Comparison of ENCODE assay signal across 10 mouse cellular contexts in the genomic region with DNA sequence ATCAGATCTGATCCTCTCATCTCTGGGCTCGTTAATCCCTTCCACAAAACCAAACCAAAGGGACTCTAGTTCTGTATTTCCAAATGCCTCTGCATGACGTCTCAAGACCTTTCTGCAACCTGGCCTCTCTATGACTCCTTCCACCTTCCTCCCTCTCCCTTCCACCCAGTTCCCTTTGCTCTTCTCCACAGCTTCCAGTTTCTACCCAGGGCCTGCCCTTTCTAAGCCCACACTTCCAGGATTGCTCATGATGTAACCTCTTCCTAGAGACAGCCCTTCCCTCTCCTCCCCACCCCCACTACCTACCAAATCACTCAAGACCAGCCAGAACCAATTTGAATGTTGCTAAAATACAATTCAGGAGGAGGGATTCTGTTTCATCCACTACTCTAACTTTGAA. TPM values are rescaled to one million over a fixed set of nuclear protein-coding genes. Genes with fewer than 3 reads are reported as not detected.
DNase-seq lines count a peak whose midpoint lies in the region; ATAC-seq and TF ChIP-seq lines count a peak whose summit lies in the region.
"Had no signal": no experiment of that assay in that cellular context is flagged by ENCODE, and none has a peak within 500 bp of the region (broad histone marks: within the 10 kb centered on the region; RNA-seq: fewer than 3 reads in every experiment).

No protein-coding gene starts in this region.

- DNase-seq in heart, embryonic 10.5 days (ENCODE audit: low spot score): peak; percentile 66
- DNase-seq in heart, postnatal 14 days: no peak
- peak; percentile 77 for DNase-seq in midbrain, embryonic 11.5 days (ENCODE audit: low spot score, missing footprints)
- DNase-seq in midbrain, postnatal 0 days (ENCODE audit: low spot score): no peak
- DNase-seq in thymus, postnatal 4 days: no peak
- DNase-seq in thymus, adult 18-20 months: no peak
- DNase-seq: layer of hippocampus, postnatal 36 days; right cerebral cortex, postnatal 14 days had no signal

- H3K9ac ChIP-seq in midbrain, embryonic 11.5 days (ENCODE audit: low read length): no peak overlapping the region
- H3K9ac ChIP-seq in midbrain, postnatal 0 days (replicated peaks; ENCODE audit: low read length, poor library complexity, severe bottlenecking): no peak overlapping the region
- no peak overlapping the region; the same call in 1 of the 2 replicates for H3K9ac ChIP-seq in liver, embryonic 12.5 days
- H3K9ac ChIP-seq in stomach, embryonic 15.5 days: no peak overlapping the region

- ATAC-seq in midbrain, embryonic 11.5 days (ENCODE audit: low FRiP score): no peak
- ATAC-seq in midbrain, postnatal 0 days (ENCODE audit: low FRiP score): no peak
- no peak for ATAC-seq in liver, embryonic 12.5 days
- no peak for ATAC-seq in stomach, embryonic 15.5 days (ENCODE audit: insufficient read depth, low FRiP score, low read depth)

- intact Hi-C loops in heart, postnatal 14 days (cut with DNase I): loop anchor here (10.0 kb wide), 1 partner anchor 334 kb away; no protein-coding TSS in a partner anchor

- H3K4me2 ChIP-seq in midbrain, embryonic 11.5 days: no peak overlapping the region
- no peak overlapping the region for H3K4me2 ChIP-seq in midbrain, postnatal 0 days (ENCODE audit: low read depth, low read length, poor library complexity, severe bottlenecking)
- H3K4me2 ChIP-seq in liver, embryonic 12.5 days: peak overlapping the region; percentile 88; the same call in 1 of the 2 replicates
- peak overlapping the region; percentile 1; the same call in 1 of the 2 replicates for H3K4me2 ChIP-seq in stomach, embryonic 15.5 days

- H3K36me3 ChIP-seq in heart, embryonic 10.5 days: peaks cover 6% of the 10 kb centered on the region; the same call in 1 of the 2 replicates
- no peaks in the 10 kb centered on the region for H3K36me3 ChIP-seq in midbrain, embryonic 11.5 days (ENCODE audit: control insufficient read depth, insufficient read depth, low read length)
- H3K36me3 ChIP-seq in midbrain, postnatal 0 days (ENCODE audit: insufficient read depth, low read length): peaks cover 6% of the 10 kb centered on the region; the same call in 1 of the 2 replicates
- peaks cover 8% of the 10 kb centered on the region; the same call in 1 of the 2 replicates for H3K36me3 ChIP-seq in liver, embryonic 12.5 days
- H3K36me3 ChIP-seq in stomach, embryonic 15.5 days: no peaks in the 10 kb centered on the region

- no peak for TF ChIP-seq CTCF in midbrain, postnatal 0 days (IDR thresholded peaks at IDR 0.05)

- H3K4me3 ChIP-seq in heart, embryonic 10.5 days: peak overlapping the region; percentile 16; the same call in 1 of the 2 replicates
- H3K4me3 ChIP-seq in midbrain, embryonic 11.5 days (ENCODE audit: low read depth, low read length): no peak overlapping the region
- H3K4me3 ChIP-seq in midbrain, postnatal 0 days (ENCODE audit: low read depth, low read length): no peak overlapping the region
- H3K4me3 ChIP-seq in liver, embryonic 12.5 days: no peak overlapping the region
- no peak overlapping the region for H3K4me3 ChIP-seq in stomach, embryonic 15.5 days (replicated peaks)

- H3K27ac ChIP-seq in heart, embryonic 10.5 days: 0 out of 2 replicates have a peak overlapping the region, but pooled peaks have one; percentile 25
- H3K27ac ChIP-seq in midbrain, embryonic 11.5 days (ENCODE audit: low read depth, low read length): no peak overlapping the region
- no peak overlapping the region for H3K27ac ChIP-seq in midbrain, postnatal 0 days (ENCODE audit: low read depth, low read length)
- 0 out of 2 replicates have a peak overlapping the region, but pooled peaks have one; percentile 9 for H3K27ac ChIP-seq in liver, embryonic 12.5 days
- no peak overlapping the region for H3K27ac ChIP-seq in stomach, embryonic 15.5 days

- no peaks in the 10 kb centered on the region for H3K27me3 ChIP-seq in heart, embryonic 10.5 days (ENCODE audit: insufficient read depth, poor library complexity, severe bottlenecking)
- H3K27me3 ChIP-seq in midbrain, embryonic 11.5 days (ENCODE audit: control insufficient read depth, insufficient read depth, low read length): no peaks in the 10 kb centered on the region
- no peaks in the 10 kb centered on the region for H3K27me3 ChIP-seq in midbrain, postnatal 0 days (ENCODE audit: insufficient read depth, low read length)
- H3K27me3 ChIP-seq in liver, embryonic 12.5 days (replicated peaks): peaks cover 10% of the 10 kb centered on the region; the same call in 1 of the 2 replicates
- no peaks in the 10 kb centered on the region for H3K27me3 ChIP-seq in stomach, embryonic 15.5 days (replicated peaks)

- H3K9me3 ChIP-seq in heart, embryonic 10.5 days: no peaks in the 10 kb centered on the region
- no peaks in the 10 kb centered on the region for H3K9me3 ChIP-seq in midbrain, embryonic 11.5 days (ENCODE audit: control insufficient read depth, low read length)
- H3K9me3 ChIP-seq in midbrain, postnatal 0 days (ENCODE audit: low read length): no peaks in the 10 kb centered on the region
- H3K9me3 ChIP-seq in liver, embryonic 12.5 days (replicated peaks): no peaks in the 10 kb centered on the region
- no peaks in the 10 kb centered on the region for H3K9me3 ChIP-seq in stomach, embryonic 15.5 days

- 65% methylated on average over 2 of the region's 2 CpGs for WGBS in heart, embryonic 10.5 days
- 84% methylated on average over 2 of the region's 2 CpGs for WGBS in midbrain, embryonic 11.5 days
- WGBS in midbrain, postnatal 0 days: 63% methylated on average over 2 of the region's 2 CpGs
- 65% methylated on average over 2 of the region's 2 CpGs for WGBS in liver, embryonic 12.5 days (ENCODE audit: insufficient replicate concordance)
- WGBS in stomach, embryonic 15.5 days: 61% methylated on average over 2 of the region's 2 CpGs

- H3K4me1 ChIP-seq in heart, embryonic 10.5 days: peaks cover 64% of the 10 kb centered on the region
- peaks cover 12% of the 10 kb centered on the region for H3K4me1 ChIP-seq in midbrain, embryonic 11.5 days (ENCODE audit: control insufficient read depth, insufficient read depth, low read length)
- peaks cover 10% of the 10 kb centered on the region; the same call in 1 of the 2 replicates for H3K4me1 ChIP-seq in midbrain, postnatal 0 days (ENCODE audit: insufficient read depth, low read length)
- peaks cover 74% of the 10 kb centered on the region for H3K4me1 ChIP-seq in liver, embryonic 12.5 days
- H3K4me1 ChIP-seq in stomach, embryonic 15.5 days: peaks cover 29% of the 10 kb centered on the region

RNA-seq across cellular contexts. Expression of gene Sec24b, which starts 2.9 kb away (rescaled TPM):
- polyA plus RNA-seq in heart, embryonic 10.5 days (2016; fragmentation: Nextera tagmentation; extraction: Ambion mirVana): 33.6 and 34.9 TPM in 2 replicates
- 10 to 100 TPM; 33.4 to 34.8 TPM for total RNA-seq in heart, postnatal 14 days (2021)
- 25.6 and 27.0 TPM in 2 replicates for polyA plus RNA-seq in midbrain, embryonic 11.5 days (2014; fragmentation: Nextera tagmentation; extraction: Ambion mirVana)
- total RNA-seq in midbrain, postnatal 0 days (2014; rRNA removed): 39.7 and 43.2 TPM in 2 replicates
- polyA plus RNA-seq in midbrain, postnatal 0 days (2015; fragmentation: Nextera tagmentation; extraction: Ambion mirVana): 27.3 and 29.1 TPM in 2 replicates
- polyA plus RNA-seq in liver, embryonic 12.5 days (2016; fragmentation: Nextera tagmentation; extraction: Ambion mirVana): 15.0 and 15.2 TPM in 2 replicates
- 24.9 and 27.9 TPM in 2 replicates for polyA plus RNA-seq in stomach, embryonic 15.5 days (2015; fragmentation: Nextera tagmentation; extraction: Ambion mirVana)

Comparison
In these comparisons a context has a peak if more than half of its experiments do, and no peak if none do; other contexts are left out.
1. DNase-seq: peak in heart, embryonic 10.5 days (single experiment) and midbrain, embryonic 11.5 days (single experiment); none in heart, postnatal 14 days (0 of 2), midbrain, postnatal 0 days (single experiment), thymus, postnatal 4 days (single experiment) and thymus, adult 18-20 months (0 of 2).
2. H3K27ac ChIP-seq: peak in heart, embryonic 10.5 days (single experiment) and liver, embryonic 12.5 days (single experiment); none in midbrain, embryonic 11.5 days (single experiment), midbrain, postnatal 0 days (single experiment) and stomach, embryonic 15.5 days (single experiment).
3. H3K4me2 ChIP-seq: peak in liver, embryonic 12.5 days (single experiment) and stomach, embryonic 15.5 days (single experiment); none in midbrain, embryonic 11.5 days (single experiment) and midbrain, postnatal 0 days (single experiment).